Mouse (Mus musculus): ENCODE measurements at regions not wholly inside any gene's neighbourhood (a gene's known extent, or its start where the extent isn't known, plus 50 kb on each side); places are given as distances from the start of the nearest gene placed in this dataset.

DNA sequence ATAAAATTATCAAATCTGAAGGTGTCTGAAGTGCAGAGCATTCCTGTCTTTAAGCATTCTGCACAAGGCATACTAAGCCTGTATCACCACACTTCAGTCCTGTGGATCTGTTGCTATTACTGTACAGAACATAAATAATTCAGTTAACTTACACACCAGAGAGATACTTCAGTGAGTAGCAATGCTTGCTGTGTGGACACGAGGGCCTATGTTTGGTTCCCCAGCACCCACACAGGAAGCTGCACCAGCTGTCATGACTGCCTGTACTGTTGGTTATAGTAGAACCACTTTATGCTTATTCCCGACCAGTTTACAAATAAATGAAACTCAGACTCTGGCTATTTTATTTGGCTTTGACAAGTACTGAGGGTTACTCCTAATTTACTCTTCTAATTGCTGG is 271.7 kb downstream of the Slc30a10 start:
- DNase-seq: no peak

DNA sequence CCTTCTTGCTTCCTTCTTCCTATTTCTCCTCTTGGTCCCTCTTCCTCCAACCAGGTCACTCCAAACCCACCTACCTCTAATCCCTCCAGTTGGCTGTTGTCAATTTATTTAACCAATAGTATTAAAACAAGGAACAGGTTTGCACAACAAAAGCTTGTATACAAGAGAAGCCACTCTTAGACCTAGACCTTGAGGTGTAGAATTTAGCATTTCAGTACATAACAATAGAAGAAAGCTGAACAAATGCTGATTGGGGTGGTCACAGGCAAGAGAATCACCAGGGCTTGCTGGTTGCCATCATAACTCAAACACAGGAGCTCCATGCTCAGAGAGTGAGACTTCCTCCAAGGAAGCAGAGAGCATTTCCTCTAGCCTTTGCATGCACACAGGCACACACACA is 272.2 kb downstream of the Slc30a10 start:
- no peak for DNase-seq

DNA sequence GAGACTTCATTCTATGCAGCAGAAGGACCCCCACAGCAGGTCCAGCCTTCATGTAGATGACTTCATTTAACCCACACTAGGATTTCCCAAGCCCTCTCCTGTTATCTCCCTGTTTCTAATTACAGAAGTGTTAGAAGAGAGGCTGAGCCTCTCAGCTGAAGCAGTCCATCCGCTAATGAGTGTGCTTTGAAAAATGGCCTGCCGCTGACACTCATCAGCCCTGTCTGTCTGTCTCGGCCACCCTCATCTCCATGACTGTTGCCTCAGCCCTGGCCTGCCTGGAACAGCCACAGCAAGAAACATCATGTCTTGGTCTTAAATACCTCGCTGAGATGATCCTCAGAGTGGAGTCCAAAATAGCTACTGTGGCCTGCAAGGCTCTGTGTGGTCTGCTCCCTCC is 273.1 kb downstream of the Slc30a10 start:
- no peak for DNase-seq

DNA sequence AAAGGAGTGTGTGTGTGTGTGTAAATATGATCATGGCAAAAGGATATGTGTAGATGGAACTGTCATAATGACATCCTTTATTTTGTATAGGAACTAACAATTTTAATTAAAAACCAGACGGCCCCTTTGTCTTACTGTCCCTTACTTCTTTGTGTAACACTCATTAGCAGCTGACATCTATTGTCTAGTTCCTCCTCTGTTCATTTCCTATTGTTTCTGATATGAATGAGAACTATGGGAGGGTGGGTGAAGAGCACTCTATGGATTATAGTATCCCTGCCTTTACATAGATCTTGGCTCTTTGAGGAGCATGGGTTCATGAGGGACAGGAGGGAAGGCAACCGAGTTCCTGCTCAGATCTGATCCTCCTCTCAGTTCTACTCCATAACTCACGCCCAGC is 273.8 kb downstream of the Slc30a10 start:
- no peak for DNase-seq

DNA sequence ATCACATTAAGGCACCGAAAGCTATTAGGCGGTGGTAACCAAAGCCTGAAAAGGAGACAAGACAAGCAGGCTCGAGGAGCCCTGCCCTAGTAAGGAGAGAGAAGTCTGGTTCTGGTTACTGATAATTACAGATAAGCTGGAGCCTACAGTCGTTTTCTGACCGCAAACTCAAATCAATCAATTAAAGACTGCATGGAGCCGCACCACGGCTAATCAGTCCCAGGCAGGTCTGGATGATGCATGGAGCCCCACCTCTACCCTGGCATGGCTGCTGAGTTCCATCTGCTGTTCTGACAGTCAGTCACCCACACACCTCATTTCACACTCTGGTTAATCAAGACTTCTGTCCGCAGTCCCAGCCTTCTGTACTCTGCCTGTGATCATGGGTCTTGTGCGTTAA is 276.4 kb downstream of the Slc30a10 start:
- no peak for DNase-seq

DNA sequence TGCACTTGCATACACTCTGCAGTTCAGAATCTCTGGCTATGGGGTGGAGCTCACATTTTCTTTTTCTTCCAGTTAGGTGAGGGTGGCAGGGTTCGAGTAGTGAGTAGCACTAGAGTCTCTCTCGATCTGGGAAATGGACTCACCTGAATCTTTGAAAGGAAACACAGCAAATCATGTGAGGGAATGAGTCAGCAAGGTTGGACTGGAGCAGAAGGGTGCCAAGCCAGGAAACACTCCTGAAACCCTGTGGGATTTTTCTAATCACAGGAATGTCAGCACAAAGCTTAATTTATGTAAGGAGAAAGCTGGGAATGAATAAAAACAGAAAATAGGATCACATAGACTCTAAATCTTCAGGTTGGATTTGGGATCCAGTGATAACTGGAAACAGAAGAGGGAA is 282.1 kb downstream of the Slc30a10 start:
- no peak for DNase-seq

DNA sequence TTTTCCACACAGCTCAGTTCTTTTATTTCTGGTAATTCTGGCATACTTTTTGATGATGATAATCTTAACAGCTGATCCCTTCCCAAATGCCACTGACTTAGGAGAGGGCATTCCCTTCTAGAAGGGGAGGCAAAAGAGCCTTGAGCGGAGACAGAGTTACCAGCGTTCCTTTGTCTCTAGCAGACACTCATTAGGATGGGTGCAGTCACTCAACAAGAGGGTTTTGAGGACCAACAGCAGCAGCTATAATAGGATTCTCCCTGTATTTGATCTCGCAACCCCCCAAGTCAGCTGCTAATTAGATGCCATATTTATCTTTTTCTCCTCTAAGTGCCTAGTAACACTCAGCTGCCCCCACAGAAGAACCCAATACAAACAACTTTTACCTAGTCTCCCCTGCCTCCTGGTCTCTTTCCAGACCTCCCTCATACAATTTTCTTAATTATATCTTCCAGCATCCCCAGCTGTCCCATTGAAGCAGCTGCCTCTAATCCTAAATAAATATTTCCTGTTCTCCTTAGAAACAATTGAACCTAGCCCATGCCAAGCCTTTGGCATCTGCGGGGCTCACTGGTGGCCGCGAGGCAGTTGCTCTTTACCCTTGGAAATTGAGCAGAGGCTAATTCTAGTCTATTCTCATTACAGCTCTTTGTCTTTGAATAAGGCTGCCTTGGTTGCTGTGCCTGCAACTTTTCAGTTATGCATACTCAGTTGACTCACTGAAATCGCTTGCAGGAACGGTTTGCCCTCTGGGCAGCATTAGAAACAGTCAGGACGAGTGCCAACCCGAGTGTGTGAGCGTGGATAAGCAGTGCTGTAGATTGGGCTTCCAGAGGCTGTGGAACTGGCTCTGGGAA is 286.6 kb downstream of the Slc30a10 start:
- no peak for DNase-seq

DNA sequence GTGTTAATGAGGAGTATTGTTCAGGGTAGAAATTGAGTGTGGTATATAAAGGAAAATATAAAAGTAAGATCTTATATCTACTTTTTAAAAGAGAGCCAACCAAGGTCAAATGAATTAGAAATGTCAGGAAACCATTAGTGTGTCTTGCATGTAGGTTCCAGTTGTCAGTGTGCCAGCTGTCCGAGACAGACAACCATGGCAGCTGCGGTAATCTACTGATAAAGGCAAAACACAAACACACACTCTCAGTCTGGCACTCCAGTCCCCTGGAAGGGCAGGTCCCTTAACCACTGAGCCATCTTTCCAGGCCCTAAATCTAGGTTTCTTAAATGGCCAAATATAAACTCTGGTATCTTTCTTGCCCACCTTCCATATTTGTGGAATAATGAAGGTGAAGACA is 294.6 kb downstream of the Slc30a10 start:
- DNase-seq: no peak

DNA sequence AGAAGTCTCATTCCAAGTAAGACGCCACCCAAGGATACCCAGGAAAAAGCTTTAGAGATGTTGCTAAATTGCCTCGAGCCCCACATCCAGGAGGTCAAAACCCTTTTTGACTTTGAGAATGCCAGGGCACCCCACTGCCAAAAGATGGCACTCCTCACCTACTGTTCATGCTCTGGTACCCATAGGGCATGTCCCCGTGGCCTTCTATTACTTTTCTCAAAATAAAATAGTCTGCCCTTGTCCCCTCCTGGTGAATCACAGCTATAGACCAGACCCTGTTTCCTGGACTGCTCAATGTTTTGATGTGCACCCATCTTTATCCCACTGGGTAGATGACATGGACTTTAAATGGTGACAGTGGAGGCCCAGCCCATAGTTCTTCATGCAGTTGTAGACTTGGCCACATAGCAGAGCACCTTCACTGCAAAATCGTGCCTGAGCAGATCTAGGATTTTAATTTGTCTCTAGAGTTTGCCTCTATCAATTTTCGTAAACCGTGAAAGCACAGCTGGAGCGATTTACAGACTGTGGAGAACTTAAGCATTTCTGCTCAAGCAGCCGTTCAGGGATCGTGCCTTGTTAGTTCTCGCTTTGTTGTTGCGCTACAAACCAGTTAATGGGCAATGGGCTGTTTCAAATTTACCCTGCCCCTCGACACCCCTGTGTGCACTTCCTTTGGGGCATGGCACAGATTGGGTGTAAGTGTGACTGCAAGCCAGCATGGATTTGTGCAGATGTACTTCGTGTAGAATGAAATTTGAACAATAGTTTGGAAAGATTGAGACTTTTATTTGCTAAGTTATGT is 300.0 kb downstream of the Slc30a10 start:
- DNase-seq: peak; percentile 52

DNA sequence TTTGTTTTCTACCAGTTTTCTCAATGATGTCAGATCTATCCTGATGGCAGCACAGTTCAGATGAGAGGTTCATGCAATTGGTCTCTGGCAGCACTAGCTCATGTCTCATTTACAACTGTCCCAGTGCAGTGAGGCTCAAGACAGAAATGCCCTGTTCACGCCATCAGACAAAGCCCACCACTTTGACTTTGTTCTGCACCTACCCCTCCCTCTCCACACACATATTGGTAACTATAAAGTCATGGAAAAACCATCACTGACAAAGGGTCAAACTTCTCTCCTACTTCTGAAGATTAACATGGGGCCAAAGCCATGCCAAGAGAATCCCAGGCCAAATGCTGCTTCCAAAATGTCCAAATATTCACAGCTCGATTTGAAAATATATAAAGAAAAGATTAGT is 302.7 kb downstream of the Slc30a10 start:
- no peak for DNase-seq

DNA sequence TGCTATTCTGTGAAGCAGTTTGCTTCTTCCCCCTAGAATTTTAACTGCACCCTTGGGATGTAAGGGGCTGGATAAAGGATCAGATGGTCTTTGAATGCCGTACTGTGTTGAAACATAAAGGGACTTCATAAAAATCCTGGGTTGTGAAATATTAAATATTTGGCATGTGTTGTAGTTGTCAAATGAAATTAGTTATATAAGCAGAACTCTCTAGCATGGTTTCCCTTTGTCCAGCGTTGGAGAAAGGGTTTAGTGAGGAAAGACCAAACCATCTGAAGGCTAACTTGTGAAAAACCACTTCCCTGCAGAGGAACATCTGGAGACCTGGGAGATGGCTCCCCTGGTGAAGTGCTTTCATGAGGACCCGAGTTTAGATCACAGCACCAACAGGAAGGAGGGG is 319.6 kb downstream of the Slc30a10 start:
- DNase-seq: no peak

DNA sequence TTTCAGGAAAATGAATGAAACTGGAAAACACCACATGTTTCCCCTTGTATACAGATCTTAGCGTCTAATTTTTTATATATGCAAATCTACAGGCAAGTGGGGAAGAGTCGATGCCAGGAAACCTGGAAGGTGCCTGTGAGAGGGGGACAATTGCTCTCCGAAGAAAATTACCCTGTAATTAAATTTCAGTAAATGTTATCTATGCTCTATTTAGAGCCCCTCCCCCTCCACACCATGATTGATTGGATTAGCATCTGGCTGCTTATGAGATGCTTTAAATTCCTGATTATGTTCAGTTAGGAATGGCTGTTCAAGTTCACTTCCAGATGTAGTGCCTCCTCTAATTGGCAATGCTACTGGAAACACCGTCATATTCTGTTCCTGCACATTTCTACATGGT is 325.0 kb downstream of the Slc30a10 start:
- DNase-seq: no peak

DNA sequence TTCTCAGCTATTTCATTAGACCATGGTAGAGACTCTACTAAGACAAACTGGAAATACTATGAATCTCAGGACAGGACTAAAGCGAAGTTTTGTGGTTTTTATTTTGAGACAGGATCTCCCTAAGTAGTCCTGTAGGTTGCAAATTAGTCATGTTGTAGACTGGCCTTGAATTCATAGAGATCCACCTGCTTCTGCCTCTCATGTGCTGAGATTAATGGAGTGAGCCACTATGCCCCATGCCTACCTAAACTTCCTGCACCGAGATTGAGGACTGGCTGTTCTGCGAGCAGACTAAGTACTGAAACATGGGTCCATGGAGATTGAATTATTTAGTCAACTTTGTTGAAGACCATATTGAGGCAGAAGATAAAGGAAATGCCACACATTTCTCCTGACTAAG is 315.0 kb downstream of the Lyplal1 start:
- DNase-seq: no peak

DNA sequence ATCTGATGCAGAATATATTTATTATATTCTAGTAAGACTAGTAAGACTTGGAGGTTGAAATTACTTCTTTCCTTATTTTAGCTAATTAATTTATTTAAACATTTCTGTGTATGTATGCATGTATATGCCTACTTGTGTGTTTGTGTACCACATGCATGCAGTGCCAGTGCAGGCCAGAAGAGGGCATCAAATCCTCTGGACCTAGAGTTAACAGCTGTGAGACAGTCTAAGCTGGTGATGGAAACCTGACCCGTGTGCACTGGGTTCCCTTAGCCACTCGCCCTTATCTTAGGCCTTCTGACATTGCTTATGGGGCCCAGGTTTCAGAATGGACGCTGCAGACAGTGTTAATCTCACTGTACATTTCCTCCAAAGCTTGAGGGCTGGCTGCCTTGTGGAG is 302.2 kb downstream of the Lyplal1 start:
- DNase-seq: no peak

DNA sequence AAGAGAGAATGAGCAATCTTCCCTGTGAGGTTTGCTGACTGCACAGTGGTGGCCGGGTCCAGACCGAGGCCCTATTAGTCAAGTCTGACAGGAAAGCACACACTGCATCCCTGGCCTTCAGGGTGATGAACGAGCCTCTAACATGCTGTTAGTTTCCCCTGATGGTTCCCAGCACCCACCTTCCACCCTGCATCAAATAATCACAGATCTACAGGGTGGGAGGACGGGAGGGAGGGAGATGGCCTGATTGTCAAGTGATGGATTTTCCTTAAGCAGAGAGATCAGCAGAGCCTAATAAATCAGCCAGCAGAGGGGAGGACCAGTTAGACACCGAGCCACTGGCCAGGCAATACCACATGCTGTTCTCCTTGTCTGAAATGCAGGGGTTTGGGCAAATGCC is 298.1 kb downstream of the Lyplal1 start:
- peak; percentile 14 for DNase-seq

DNA sequence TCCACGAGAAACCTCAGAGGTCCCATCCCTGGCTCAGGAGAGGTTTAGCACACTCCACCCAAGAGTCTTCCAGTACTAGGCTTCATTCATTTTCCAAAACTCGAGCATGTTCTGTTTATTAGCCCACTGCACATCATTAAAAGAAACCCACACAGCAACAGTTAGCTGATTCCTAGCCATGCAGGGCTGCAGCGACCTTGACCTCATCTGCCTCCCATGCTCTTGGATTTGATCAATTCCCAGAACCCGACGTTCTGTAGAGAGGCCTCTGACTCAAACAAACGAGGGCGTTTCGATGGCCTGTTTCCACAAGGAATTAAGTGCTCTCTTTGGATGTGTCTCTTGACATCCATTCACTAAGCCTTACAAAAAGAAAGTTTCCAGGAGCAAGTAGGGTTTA is 294.9 kb downstream of the Lyplal1 start:
- DNase-seq: peak; percentile 34

DNA sequence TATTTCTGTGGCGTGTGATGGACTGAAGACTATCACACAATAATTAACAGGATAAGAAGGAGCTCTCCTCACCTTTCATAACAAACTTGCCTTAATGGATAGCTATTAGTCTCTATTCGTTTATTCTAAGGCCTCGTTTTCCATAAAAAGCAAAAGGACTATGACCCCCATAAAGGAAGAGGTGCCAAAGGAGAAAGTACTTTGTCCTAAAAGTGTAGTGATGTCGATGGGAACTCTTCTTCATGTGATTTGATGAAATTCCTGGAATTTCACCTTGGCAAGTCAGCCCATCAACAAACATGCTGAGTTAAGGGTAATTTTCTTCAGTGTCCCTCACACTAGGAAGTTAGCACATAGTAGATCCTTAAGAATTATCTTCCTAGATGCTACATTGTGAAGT is 293.9 kb downstream of the Lyplal1 start:
- no peak for DNase-seq

DNA sequence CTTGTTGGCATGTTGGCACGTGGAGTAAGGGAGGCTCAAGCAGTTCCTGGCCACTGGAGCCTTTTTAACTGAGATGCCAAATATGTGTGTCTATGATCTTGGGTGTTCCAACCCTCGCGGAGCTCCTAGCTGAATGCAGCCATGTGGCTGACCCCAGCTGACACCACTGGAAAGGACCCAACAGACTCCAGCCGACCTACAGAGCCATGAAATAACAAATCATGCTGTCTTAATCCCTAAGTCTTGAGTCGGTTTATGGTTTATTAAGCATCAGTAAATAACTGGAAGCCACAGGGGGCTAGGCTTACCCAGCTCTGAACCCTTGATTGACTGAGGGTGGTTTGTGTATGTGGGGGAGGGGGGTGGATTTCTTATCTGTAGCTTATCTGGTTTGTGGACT is 293.2 kb downstream of the Lyplal1 start:
- DNase-seq: no peak

DNA sequence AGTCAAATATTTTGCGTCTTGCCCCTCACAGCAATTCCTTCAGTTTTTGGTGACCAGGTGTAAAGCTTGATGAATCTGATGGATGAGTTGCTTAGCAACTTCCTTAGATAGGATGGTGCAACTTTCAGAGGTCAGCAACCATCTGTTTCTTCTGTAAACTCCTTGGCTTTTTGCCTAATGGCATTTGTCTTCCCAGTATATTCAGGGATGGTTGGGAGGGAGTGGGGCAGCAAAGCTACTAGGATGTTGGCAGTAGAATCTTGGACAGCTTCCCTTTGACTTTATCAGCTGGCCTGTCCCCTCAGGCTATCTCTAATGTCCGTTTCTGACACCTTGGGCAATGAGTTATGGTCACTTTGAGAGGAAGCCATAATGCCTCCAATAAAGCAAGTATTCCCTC is 289.1 kb downstream of the Lyplal1 start:
- DNase-seq: no peak

DNA sequence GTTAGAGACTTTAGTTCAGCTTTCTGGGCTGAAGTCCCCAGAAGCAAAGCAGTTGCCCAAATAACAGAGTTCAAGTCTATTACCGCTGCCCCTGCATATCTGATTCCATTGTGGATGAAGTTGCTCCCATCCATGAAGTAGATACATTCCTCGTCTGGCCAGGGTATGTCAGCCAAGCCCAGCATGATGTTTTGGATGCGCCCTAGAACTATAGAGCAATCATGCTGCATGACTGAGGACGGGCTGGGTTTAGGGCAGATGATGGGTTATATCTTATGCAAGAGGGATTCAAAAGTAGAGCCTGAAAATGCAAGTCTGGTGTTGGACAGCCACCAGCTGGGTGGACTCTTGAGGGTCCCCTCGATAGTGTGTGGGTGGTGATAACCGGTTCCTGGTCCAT is 288.6 kb downstream of the Lyplal1 start:
- no peak for DNase-seq

DNA sequence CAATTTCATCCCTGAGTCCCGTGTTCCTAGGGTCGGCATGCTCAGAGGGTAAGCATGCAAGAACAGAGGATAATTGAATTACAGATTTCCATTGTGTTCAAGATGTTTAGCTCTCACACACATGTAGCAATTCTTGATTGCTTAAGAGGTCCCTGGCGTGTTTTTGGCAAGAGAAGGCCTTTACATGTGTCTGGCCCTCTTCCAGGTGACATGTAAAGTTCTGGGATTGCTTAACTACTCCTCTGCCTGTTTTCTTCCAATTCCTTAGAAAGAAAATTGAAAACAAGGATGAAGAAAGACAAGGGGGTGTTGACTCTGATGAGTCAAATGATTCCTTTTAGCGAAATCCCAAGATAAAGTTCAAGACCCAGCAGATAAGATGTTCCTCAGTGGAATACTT is 285.1 kb downstream of the Lyplal1 start:
- no peak for DNase-seq

DNA sequence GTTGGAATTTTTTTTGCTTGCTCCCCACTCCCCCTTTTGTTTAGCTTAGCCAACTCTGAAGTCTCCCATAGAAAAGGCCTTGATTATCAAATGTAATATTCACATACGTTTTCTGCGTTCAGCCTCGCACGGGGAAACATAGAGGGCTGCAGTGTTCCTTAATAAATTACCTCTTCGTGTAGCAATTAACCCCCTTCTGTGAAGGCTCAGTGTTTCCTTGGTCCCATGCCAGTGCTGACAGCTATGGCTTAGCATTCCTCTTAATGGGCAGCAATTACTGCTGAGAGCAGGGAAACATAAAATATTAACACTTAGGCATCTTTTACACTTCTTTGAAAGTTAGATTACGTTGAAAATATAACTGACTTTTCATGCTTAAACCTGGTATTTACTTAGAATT is 282.9 kb downstream of the Lyplal1 start:
- DNase-seq: no peak

DNA sequence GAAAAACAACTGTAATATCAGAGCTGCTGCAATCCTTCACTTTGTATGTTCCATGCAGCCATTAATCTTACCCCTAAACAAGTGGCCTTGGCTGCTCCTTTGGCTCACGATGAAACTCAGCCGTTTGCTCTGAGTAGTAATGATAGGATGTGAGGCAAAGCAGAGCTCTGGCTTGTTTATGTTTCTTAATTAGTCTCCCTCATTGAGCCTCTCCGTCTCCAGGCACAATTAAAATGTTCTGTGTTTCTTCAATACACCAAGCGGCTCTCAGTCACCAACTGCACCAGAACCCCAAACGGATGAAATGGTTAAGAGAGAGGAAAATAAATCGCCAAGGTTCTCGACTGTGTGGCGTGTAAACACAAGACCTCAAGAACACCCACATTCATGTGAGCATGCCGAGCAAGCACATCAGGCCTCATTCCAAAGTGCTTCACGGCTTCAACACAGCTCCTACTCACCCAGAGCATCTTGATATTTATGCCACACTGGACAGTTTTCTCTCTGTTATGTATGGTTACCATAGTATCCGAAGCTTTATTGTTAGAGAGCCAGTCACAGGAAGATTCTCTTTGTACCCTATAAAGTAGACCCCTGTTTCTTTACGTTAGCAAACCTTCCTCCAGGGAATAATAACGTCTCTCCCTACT is 280.4 kb downstream of the Lyplal1 start:
- DNase-seq: peak; percentile 64
